Mouse (Mus musculus) left cerebral cortex, postnatal 36 days (tissue): Measurements from ENCODE around the gene Slc35d1. TPM values are rescaled to one million over a fixed set of nuclear protein-coding genes. Genes with fewer than 3 reads are reported as not detected.

Experiments used
- DNase-seq, 2 experiments: peaks; one replicate each; pipeline ENCODE4 v3.0.0; 2021 to 2022; ENCODE audit warnings: low spot score in 2 of 2, mixed read lengths in 1 of 2
- intact Hi-C: fragments of 180-260 bp; cut with DNase I; formaldehyde crosslinking; loops from one replicate; pipeline ENCODE4 v1.15.1; 2025
- total RNA-seq, 2 experiments: library from RNA; stranded (reverse); gene quantifications; 2 replicates each; pipeline ENCODE4 v1.2.3; 2021

The Slc35d1 gene
- total RNA-seq: 10 to 100 TPM; 10.2 to 15.3 TPM

- intact Hi-C loops: loop anchor here (2.0 to 10.0 kb wide), 2 partner anchors 100 to 130 kb away; no protein-coding TSS in a partner anchor
- DNase-seq: peak; percentile 82
Measured at GRCm38 (mm10) chr4:103214925-103215820, at the start of gene Slc35d1. TSS of gene Slc35d1 (minus strand) at chr4:103215164.

DNA sequence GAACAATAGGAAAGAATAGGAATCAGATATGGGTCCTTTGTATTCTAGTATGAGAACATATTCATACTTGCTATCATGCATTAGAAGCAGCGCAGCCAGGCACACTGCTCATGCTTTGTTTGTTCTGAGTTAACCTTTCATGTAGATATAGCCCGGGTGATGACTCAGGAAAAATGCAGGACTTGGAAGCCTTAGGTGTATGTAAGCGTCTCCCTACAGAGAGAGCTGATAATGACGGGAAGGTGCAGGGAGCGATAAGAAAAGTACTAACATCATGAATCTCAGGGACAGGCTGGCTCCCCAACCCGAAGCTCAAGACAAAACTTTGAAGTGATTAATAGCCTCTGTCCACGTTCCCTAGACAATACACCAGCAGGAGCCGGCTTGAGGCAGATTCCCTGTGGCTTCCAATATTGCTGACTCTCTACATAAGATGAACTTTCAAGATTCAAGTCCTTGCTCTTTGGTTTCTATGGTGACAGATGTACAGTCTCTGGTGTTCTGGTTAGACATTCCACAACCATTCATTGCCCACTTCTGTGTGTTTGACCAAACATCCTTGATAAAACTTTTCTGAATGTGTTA, 48.9 kb upstream of the Slc35d1 start:
- no peak for DNase-seq

DNA sequence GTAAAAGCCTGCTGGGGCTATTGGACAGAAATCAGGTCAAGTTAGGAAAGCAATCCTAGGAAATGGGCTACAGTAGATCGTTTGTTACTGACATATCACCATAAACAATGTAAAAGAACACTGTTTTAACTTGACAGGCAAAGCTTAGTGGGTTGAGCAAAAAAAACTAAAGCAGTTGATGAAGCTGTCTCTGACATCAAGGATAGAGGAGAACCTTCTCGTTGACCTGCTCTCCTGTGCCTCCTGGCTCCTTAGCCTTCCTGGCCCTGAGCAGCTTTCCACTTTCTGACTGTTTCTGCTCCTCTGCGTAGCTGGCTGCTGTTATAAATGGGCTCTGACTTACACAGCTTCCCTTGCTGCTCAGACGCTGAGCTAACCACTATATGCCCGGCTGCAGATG, 48.4 kb upstream of the Slc35d1 start:
- no peak for DNase-seq
- intact Hi-C loops: no loop called here

More for the DNA sequence above, 48.9 kb upstream of the Slc35d1 start:
- intact Hi-C loops: no loop called here

DNA sequence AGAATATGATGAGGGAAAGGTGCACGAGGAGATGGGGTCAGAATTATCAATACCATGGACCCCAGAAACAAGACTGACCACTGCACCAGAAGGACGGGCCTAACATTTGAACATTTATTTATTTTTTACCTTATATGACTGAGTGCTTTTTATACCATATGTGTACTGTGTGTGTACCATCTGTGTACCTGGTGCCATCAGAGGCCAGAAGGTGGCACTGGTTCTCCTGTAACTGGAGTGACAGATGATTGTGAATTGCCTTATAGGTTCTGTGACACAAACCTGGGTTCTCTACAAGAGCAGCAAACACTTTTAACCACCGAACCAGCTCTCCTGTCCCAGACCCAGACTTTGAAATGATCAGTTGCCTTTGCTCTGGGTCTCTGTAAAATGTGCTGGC, 43.9 kb upstream of the Slc35d1 start:
- DNase-seq: no peak
- intact Hi-C loops: no loop called here

- intact Hi-C loops: no loop called here
- DNase-seq: no peak
Measured at GRCm38 (mm10) chr4:103253846-103254245, 38.9 kb upstream of the Slc35d1 start.

GRCm38 (mm10) chr4:103249436-103250085, 34.6 kb upstream of the Slc35d1 start:
- intact Hi-C loops: no loop called here
- no peak for DNase-seq

DNA sequence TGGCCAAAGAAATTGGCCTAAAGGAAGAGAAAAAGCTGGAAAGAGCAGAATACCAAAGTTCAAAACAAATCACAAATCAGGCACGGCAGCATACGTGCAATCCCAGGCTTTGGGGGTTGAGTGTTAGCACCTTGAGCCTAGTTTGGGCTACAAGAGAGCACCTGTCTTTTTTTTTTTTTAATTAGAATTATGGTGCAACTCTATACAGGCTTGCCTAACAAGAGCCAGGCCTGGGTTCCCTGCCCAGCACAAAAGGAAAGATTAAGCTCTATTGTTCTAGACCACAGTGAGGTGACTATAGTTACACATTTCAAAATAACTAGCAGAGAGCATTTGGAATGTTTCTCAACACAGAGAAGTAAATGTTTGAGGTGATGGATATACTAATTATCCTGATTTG, 32.8 kb upstream of the Slc35d1 start:
- intact Hi-C loops: no loop called here
- DNase-seq: no peak

DNA sequence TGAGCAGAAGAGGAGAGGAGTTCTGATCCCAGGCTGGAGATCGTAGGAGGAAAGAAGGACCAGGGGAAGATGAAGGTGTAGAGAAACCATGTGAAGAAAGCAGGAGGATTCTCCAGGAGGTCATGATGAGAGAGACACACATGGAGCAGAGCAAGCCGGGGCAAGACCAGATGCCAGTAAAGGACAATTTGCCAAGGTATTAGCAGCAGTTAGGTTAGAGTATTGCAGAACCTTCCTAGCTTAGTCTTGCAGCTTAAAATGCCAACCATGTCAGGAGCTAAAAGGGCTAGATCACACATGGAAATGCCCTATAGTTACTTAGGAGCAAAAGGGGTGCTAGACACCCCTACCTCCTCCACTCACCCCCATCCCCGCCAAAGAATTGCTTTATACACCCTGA, 32.3 kb upstream of the Slc35d1 start:
- no peak for DNase-seq
- intact Hi-C loops: no loop called here

DNA sequence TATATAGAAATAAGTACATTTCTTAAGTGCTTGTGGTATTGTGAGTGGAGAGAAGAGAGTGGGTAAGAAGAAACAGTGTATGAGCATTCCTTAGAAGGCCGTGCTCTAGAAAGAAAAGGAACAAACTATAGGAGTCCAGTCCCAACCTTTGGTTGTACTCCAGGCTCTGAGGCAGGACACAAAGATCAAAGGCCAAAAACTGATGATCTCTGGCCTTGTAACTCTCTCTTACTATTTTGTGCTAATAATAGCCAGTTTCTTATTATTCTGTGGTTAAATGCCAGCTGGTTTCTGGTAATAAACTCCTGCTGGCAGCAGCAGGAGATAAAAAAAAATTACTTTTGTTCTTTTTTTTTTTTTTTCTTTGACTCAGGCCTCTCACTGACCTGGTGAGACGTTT, 17.2 kb upstream of the Slc35d1 start:
- intact Hi-C loops: no loop called here
- DNase-seq: no peak

GRCm38 (mm10) chr4:103222854-103223253, 7.9 kb upstream of the Slc35d1 start:
- intact Hi-C loops: no loop called here

GRCm38 (mm10) chr4:103221789-103222188, 6.8 kb upstream of the Slc35d1 start:
- intact Hi-C loops: no loop called here
- no peak for DNase-seq

More at GRCm38 (mm10) chr4:103222854-103223253, 7.9 kb upstream of the Slc35d1 start:
- DNase-seq: no peak

- no peak for DNase-seq
- intact Hi-C loops: loop anchor here (10.0 kb wide), 1 partner anchor 126 kb away; no protein-coding TSS in a partner anchor
Measured at GRCm38 (mm10) chr4:103219011-103219410, 4.0 kb upstream of the Slc35d1 start.

DNA sequence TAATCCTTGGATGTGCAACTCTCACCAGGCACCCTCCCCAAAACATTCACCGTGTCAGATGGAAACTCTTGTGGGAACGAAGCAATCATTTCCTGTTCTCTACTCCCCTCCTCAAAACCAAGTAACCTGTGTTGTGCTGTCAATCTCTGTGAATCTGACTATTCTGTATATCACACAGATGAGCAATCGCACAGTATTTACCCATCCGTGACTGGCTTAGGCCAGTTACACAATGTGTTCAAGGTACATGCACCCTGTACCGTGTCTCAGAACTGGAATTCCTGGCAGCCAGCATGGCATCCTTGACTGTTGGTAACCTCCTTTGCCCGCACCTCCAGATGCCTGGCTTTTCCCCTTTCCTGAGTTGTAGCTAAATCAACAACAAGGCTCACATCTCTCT, 1.1 kb upstream of the Slc35d1 start:
- intact Hi-C loops: loop anchor here (10.0 kb wide), 1 partner anchor 129 kb away; no protein-coding TSS in a partner anchor

GRCm38 (mm10) chr4:103214498-103214924, 453 bp downstream of the Slc35d1 start:
- intact Hi-C loops: loop anchor here (2.0 to 10.0 kb wide), 2 partner anchors 100 to 130 kb away; no protein-coding TSS in a partner anchor
- peak in 1 of 2 experiments; percentile 83 for DNase-seq

More for the DNA sequence above, 1.1 kb upstream of the Slc35d1 start:
- no peak for DNase-seq

DNA sequence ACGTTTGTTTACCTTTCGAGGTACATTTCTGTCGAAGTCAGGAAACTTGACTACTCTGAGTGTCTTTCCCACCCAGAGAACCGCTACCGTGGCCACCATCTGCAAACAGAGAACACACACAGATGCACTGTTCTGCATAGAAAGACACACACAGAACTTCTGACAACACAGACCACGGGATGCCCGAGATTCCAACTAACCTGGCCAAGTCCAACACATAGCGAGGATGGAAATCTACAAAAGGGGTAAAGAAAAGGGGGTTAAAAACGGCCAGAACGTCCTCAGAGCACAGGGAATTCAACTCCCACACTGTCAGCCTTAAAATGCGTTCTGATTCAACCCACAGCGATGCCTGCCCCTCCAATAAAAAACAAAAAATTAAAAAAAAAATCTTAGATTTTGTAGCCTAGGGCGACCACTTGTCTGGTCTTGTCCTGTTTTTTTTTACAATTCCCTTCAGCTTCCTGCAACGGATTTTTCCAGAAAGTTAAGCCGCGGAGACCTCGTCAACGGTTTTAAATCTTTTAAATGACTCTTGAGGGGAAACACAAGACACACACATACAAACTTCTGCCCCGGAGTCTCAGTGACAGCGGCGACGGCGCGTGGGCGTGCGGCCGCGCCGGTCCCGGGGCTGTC, 986 bp downstream of the Slc35d1 start:
- intact Hi-C loops: loop anchor here (2.0 to 10.0 kb wide), 2 partner anchors 101 to 131 kb away; no protein-coding TSS in a partner anchor
- DNase-seq: peak in 1 of 2 experiments; percentile 13

DNA sequence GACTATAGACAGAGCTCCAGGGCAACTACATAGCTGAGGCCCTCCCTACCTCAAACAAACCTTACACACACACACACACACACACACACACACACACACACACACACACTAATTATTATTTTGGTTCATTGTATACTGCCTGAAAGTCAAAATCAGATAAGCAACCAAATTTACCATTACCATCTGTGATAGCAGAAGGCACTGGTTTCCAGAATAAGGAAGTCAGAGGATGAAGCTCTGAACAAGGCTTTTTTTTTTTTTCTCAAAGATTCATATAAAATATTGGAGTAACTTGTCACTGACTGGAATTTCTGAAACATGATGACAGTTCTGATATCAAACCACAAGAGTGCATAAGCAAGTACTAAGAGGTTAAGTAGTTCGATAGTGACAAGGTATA, 6.4 kb downstream of the Slc35d1 start:
- DNase-seq: no peak
- intact Hi-C loops: no loop called here

- DNase-seq: no peak
- intact Hi-C loops: no loop called here
Measured at GRCm38 (mm10) chr4:103203646-103204045, 11.3 kb downstream of the Slc35d1 start.

GRCm38 (mm10) chr4:103200046-103200445, 14.9 kb downstream of the Slc35d1 start:
- intact Hi-C loops: no loop called here
- DNase-seq: no peak

- no peak for DNase-seq
Measured at GRCm38 (mm10) chr4:103199086-103199485, 15.9 kb downstream of the Slc35d1 start.

DNA sequence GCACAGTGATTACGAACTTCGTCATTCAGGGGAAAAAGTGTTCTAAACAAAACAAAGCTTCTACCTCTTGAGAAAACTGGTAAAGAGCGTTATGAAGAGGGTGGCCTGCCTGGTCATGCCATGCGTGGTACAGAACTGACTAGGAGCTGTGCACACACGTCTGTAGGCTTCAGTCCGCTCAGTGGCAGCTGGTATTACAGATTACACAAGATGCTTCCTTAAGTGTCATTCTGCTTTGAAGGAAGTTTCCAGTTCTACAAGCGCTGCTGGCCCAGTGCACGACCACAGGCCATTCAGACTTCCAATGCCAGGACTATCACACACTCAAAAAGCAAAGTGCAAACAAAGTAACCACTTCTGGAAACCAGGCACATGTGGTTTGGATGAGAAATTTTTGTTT, 17.6 kb downstream of the Slc35d1 start:
- intact Hi-C loops: no loop called here
- no peak for DNase-seq

More at GRCm38 (mm10) chr4:103199086-103199485, 15.9 kb downstream of the Slc35d1 start:
- intact Hi-C loops: no loop called here
